Mouse (Mus musculus) forebrain, embryonic 11.5 days (tissue): ENCODE measurements around the gene Dock3. TPM values are rescaled to one million over a fixed set of nuclear protein-coding genes. Genes with fewer than 3 reads are reported as not detected.

Experiments
- ATAC-seq: fragments of 200-750 bp; cut with Nextera tagmentation; replicated peaks from 2 replicates; pipeline ENCODE4 v1.8.0; 2017; ENCODE audit warnings: moderate TSS enrichment; ENCODE audit not compliant: low FRiP score
- DNase-seq: peaks from one replicate; pipeline ENCODE4 v3.0.0-alpha.2; 2017; ENCODE audit warnings: low spot score
- H3K27ac ChIP-seq: fragments of 300-500 bp; sonication (generic); 2 replicates; pipeline ENCODE4 v1.5.1; 2014; ENCODE audit warnings: low read depth, low read length
- H3K27me3 ChIP-seq: fragments of 300-500 bp; sonication (generic); 2 replicates; pipeline ENCODE4 v1.6.1; 2014; ENCODE audit warnings: mild to moderate bottlenecking, low read length, mixed read lengths; ENCODE audit not compliant: control insufficient read depth, insufficient read depth
- H3K36me3 ChIP-seq: fragments of 300-500 bp; sonication (generic); 2 replicates; pipeline ENCODE4 v1.6.1; 2014; ENCODE audit warnings: mild to moderate bottlenecking, low read length, moderate library complexity, mixed read lengths; ENCODE audit not compliant: control insufficient read depth, insufficient read depth
- H3K4me1 ChIP-seq: fragments of 300-500 bp; sonication (generic); replicated peaks from 2 replicates; pipeline ENCODE4 v1.6.1; 2014; ENCODE audit warnings: low read length, mixed read lengths; ENCODE audit not compliant: control insufficient read depth, insufficient read depth
- H3K4me2 ChIP-seq: fragments of 300-500 bp; sonication (generic); 2 replicates; pipeline ENCODE4 v1.6.1; 2014; ENCODE audit warnings: low read depth, mild to moderate bottlenecking, low read length, moderate library complexity, mixed read lengths; ENCODE audit not compliant: severe bottlenecking
- H3K4me3 ChIP-seq: fragments of 300-500 bp; sonication (generic); 2 replicates; pipeline ENCODE4 v1.5.1; 2014; ENCODE audit warnings: low read depth, low read length
- H3K9ac ChIP-seq: fragments of 300-500 bp; sonication (generic); 2 replicates; pipeline ENCODE4 v1.6.1; 2014; ENCODE audit warnings: low read length
- H3K9me3 ChIP-seq: fragments of 300-500 bp; sonication (generic); 2 replicates; pipeline ENCODE4 v1.6.1; 2016; ENCODE audit warnings: low read length, mixed read lengths; ENCODE audit not compliant: control insufficient read depth
- WGBS: fragments of 180-500 bp; shearing (Covaris S2); extraction: QIAGEN DNeasy Blood & Tissue Kit; methylation state at CpG from one replicate; pipeline ENCODE4 v1.1.7; 2014; 5-methylcytosine and 5-hydroxymethylcytosine counted together
- polyA plus RNA-seq: library from polyadenylated mRNA; unstranded; fragments of >200 nt; fragmentation: Nextera tagmentation; extraction: Ambion mirVana; gene quantifications from 2 replicates; pipeline ENCODE4 v1.2.1, GENCODE M21; 2014

The Dock3 gene
- polyA plus RNA-seq, 1 experiment from 2014 or later, result 12.1 TPM

- 79% methylated on average over 7 of the region's 7 CpGs for WGBS
- ATAC-seq (no peak), DNase-seq (no peak)
- H3K27me3 ChIP-seq, result no peaks in the 10 kb centered on the region
- H3K4me1 ChIP-seq, result no peaks in the 10 kb centered on the region
- H3K4me3 ChIP-seq, result no peak overlapping the region
- no peak overlapping the region for H3K27ac ChIP-seq
- no peaks in the 10 kb centered on the region for H3K36me3 ChIP-seq
- no peak overlapping the region for H3K9ac ChIP-seq
- H3K9me3 ChIP-seq, result no peaks in the 10 kb centered on the region
- H3K4me2 ChIP-seq, result no peak overlapping the region
Measured at GRCm38 (mm10) chr9:107262375-107262774, 30.7 kb upstream of the Dock3 start.

- H3K4me3 ChIP-seq, result no peak overlapping the region
- H3K36me3 ChIP-seq, result no peaks in the 10 kb centered on the region
- H3K9ac ChIP-seq, result no peak overlapping the region
- WGBS, result 81% methylated on average over 6 of the region's 6 CpGs
- no peak overlapping the region for H3K27ac ChIP-seq
- no peaks in the 10 kb centered on the region for H3K4me1 ChIP-seq
- ATAC-seq (no peak), DNase-seq (no peak)
- no peaks in the 10 kb centered on the region for H3K9me3 ChIP-seq
- H3K4me2 ChIP-seq, result no peak overlapping the region
- H3K27me3 ChIP-seq, result no peaks in the 10 kb centered on the region
Measured at GRCm38 (mm10) chr9:107261792-107262191, 30.1 kb upstream of the Dock3 start.

DNA sequence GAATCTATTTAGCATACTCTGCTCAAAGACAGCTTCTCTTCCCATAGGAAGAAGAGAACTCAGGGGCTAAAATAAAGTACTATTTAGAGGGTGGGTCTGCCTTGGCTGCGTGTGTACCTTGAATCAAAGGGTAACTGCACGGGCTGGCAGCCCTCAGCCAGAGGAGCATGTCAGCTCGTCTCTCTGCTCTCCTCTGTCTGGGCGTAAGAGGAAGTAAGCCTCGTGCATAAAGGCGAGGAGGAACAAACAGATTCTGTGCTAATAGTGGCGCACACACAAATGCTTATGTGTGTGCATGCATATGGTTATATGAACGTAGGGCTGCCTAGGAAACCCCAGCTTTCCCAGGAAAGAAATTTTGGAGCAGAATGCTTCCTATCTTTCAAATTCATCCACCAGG, 29.1 kb upstream of the Dock3 start:
- no peak overlapping the region for H3K4me2 ChIP-seq
- ATAC-seq (no peak), DNase-seq (no peak)
- no peak overlapping the region for H3K4me3 ChIP-seq
- 0 out of 2 replicates have a peak, but pooled peaks cover 2% of the 10 kb centered on the region for H3K4me1 ChIP-seq
- no peaks in the 10 kb centered on the region for H3K36me3 ChIP-seq
- no peaks in the 10 kb centered on the region for H3K27me3 ChIP-seq
- WGBS, result 74% methylated on average over 8 of the region's 8 CpGs
- H3K9me3 ChIP-seq, result no peaks in the 10 kb centered on the region
- no peak overlapping the region for H3K27ac ChIP-seq
- no peak overlapping the region for H3K9ac ChIP-seq

- Histone ChIP-seq H3K4me3 (no peak overlapping the region), H3K4me2 (no peak overlapping the region), H3K27me3 (no peaks in the 10 kb centered on the region), H3K9me3 (no peaks in the 10 kb centered on the region), H3K36me3 (no peaks in the 10 kb centered on the region), H3K9ac (no peak overlapping the region), H3K4me1 (0 out of 2 replicates have a peak, but pooled peaks cover 2% of the 10 kb centered on the region), H3K27ac (no peak overlapping the region)
- 87% methylated on average over 2 of the region's 2 CpGs for WGBS
- ATAC-seq (no peak), DNase-seq (no peak)
Measured at GRCm38 (mm10) chr9:107260429-107260828, 28.7 kb upstream of the Dock3 start.

DNA sequence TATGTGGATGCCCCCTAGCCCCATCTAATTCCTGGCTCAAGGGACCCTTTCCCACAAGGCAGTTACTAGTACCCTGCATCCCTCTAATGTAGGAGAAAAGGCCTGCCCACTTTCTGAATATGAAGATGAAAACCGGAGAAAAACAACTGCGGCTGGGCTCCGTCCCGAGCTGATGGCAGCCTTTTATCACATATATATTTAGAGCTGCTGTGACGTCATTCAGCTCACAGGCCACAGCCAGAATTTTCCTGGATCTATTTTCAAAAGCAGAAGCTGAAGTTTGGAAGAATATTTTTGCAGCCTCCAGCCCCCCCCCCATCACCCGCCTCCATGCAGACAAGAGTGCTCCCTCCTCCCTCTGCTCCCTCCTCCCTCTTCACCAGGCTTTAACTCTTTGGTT, 27.9 kb upstream of the Dock3 start:
- ATAC-seq (no peak), DNase-seq (no peak)
- Histone ChIP-seq H3K4me2 (no peak overlapping the region), H3K4me1 (0 out of 2 replicates have a peak, but pooled peaks cover 2% of the 10 kb centered on the region), H3K9ac (no peak overlapping the region), H3K36me3 (no peaks in the 10 kb centered on the region), H3K27ac (no peak overlapping the region), H3K4me3 (no peak overlapping the region), H3K27me3 (no peaks in the 10 kb centered on the region), H3K9me3 (no peaks in the 10 kb centered on the region)
- 75% methylated on average over 6 of the region's 6 CpGs for WGBS

DNA sequence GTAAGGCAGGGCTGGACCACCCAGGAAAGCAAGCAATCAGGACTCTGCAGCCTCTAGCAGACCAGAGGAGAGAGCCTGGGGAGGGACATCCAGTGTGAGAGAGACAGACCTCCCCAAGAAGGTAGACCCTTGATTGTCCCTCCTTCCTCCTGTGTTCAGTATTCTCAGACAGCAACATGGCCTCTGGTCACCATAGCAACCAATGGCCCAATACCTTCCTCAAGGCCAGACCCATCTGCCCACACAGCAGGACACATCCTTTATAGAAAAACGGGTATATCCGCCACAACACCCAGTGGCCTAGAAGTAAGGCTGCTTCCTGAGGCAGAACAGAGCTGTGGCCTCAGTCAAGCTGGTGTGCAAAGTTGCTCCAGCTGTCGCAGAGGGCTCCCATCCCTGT, 23.9 kb upstream of the Dock3 start:
- no peak overlapping the region for H3K27ac ChIP-seq
- no peak for DNase-seq
- H3K36me3 ChIP-seq, result no peaks in the 10 kb centered on the region
- 50% methylated on average over 3 of the region's 3 CpGs for WGBS
- 0 out of 2 replicates have a peak, but pooled peaks have one; percentile 53 for ATAC-seq
- no peaks in the 10 kb centered on the region for H3K9me3 ChIP-seq
- H3K4me1 ChIP-seq, result 0 out of 2 replicates have a peak, but pooled peaks cover 2% of the 10 kb centered on the region
- no peaks in the 10 kb centered on the region for H3K27me3 ChIP-seq
- no peak overlapping the region for H3K4me2 ChIP-seq
- no peak overlapping the region for H3K9ac ChIP-seq
- no peak overlapping the region for H3K4me3 ChIP-seq

GRCm38 (mm10) chr9:107254925-107255324, 23.2 kb upstream of the Dock3 start:
- DNase-seq (no peak), ATAC-seq (no peak)
- Histone ChIP-seq H3K4me2 (no peak overlapping the region), H3K9ac (no peak overlapping the region), H3K9me3 (no peaks in the 10 kb centered on the region), H3K36me3 (no peaks in the 10 kb centered on the region), H3K27me3 (no peaks in the 10 kb centered on the region), H3K4me1 (0 out of 2 replicates have a peak, but pooled peaks cover 2% of the 10 kb centered on the region), H3K27ac (no peak overlapping the region), H3K4me3 (no peak overlapping the region)
- WGBS, result 86% methylated on average over 3 of the region's 3 CpGs

DNA sequence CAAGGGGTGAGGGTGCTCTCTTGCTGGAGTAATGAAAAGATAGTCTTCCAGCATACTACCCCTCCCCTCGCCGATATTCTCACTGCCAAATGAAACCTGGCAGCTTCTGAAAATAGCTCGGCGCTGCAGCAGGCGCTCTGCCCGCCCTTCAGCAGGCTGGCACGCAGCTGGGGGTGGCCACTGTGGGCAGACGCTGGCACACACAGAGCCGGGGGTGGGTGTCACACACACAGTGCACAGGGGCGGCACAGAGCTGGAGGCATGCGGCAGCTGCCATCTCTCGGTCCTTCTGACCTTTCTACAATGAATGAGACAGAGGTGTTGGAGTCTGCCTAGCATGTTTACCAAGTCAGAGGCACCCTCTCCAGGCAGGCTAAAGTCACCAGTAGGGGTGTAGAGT, 22.8 kb upstream of the Dock3 start:
- no peak overlapping the region for H3K9ac ChIP-seq
- DNase-seq (no peak), ATAC-seq (no peak)
- H3K4me2 ChIP-seq, result no peak overlapping the region
- H3K36me3 ChIP-seq, result no peaks in the 10 kb centered on the region
- no peaks in the 10 kb centered on the region for H3K9me3 ChIP-seq
- H3K27ac ChIP-seq, result no peak overlapping the region
- H3K27me3 ChIP-seq, result no peaks in the 10 kb centered on the region
- 87% methylated on average over 12 of the region's 12 CpGs for WGBS
- H3K4me3 ChIP-seq, result no peak overlapping the region
- H3K4me1 ChIP-seq, result 0 out of 2 replicates have a peak, but pooled peaks cover 2% of the 10 kb centered on the region

- 20% methylated on average over 5 of the region's 5 CpGs for WGBS
- Histone ChIP-seq H3K9me3 (no peaks in the 10 kb centered on the region), H3K36me3 (no peaks in the 10 kb centered on the region), H3K27ac (no peak overlapping the region; the same call in 1 of the 2 replicates), H3K4me1 (0 out of 2 replicates have a peak, but pooled peaks cover 2% of the 10 kb centered on the region), H3K4me3 (no peak overlapping the region), H3K27me3 (no peaks in the 10 kb centered on the region), H3K9ac (no peak overlapping the region), H3K4me2 (no peak overlapping the region)
- DNase-seq, result no peak
- no peak for ATAC-seq
Measured at GRCm38 (mm10) chr9:107252164-107252563, 20.5 kb upstream of the Dock3 start.
